Mouse (Mus musculus) lung, adult 2 months (tissue): ENCODE data around the gene Prps1l3. TPM values are rescaled to one million over a fixed set of nuclear protein-coding genes. Genes with fewer than 3 reads are reported as not detected.
"Not testable (repeated sequence)": the region's sequence is repeated elsewhere in the genome, so short reads cannot be mapped to it uniquely, and the experiment has no call there.

ENCODE experiments used
- DNase-seq: peaks from one replicate; pipeline ENCODE4 v3.0.0; 2022
- H3K4me1 ChIP-seq: fragments of 200-500 bp; 2 replicates; pipeline ENCODE4 v1.6.1; 2011; ENCODE audit warnings: low read length; ENCODE audit not compliant: control insufficient read depth, insufficient read depth
- H3K4me3 ChIP-seq: fragments of 200-500 bp; replicated peaks from 2 replicates; pipeline ENCODE3; 2011; ENCODE audit warnings: low read depth, mild to moderate bottlenecking, control low read depth, low read length; ENCODE audit errors: extremely low read depth
- CTCF ChIP-seq: fragments of 200-500 bp; IDR thresholded peaks from 2 replicates; pipeline ENCODE4 v1.5.1; 2011; ENCODE audit warnings: mild to moderate bottlenecking, low read length, control low read depth; ENCODE audit not compliant: insufficient read depth
- POLR2A ChIP-seq: fragments of 200-500 bp; IDR thresholded peaks from 2 replicates; pipeline ENCODE4 v1.6.1; 2011; ENCODE audit warnings: low read depth, mild to moderate bottlenecking, control low read depth, low read length, borderline replicate concordance; ENCODE audit errors: extremely low read depth
- WGBS: fragments of 180-500 bp; shearing (Covaris S2); methylation state at CpG from one replicate; pipeline ENCODE4 v1.1.7; 2018; 5-methylcytosine and 5-hydroxymethylcytosine counted together
- polyA plus RNA-seq: library from polyadenylated mRNA; depleted of rRNA; stranded (reverse); fragments of >200 nt; gene quantifications from 2 replicates; pipeline ENCODE4 v1.2.3, GENCODE M21; 2012

Gene Prps1l3
- polyA plus RNA-seq, 1 experiment, result 11.1 TPM

- no peak for DNase-seq
- TF ChIP-seq CTCF, result no peak
- no peak for TF ChIP-seq POLR2A
- Histone ChIP-seq H3K4me1 (no peaks in the 10 kb centered on the region), H3K4me3 (no peak overlapping the region)
These were observed 31.9 kb upstream of the Prps1l3 start for GRCm38 (mm10) chr12:57198269-57198668.

GRCm38 (mm10) chr12:57199427-57199826 lies 30.8 kb upstream of the Prps1l3 start:
- Histone ChIP-seq H3K4me1 (no peaks in the 10 kb centered on the region), H3K4me3 (no peak overlapping the region)
- no peak for DNase-seq
- no peak for TF ChIP-seq CTCF
- no peak for TF ChIP-seq POLR2A
- WGBS, result 92% methylated on average over 2 of the region's 2 CpGs

- no peak overlapping the region for H3K4me3 ChIP-seq
- 89% methylated on average over 3 of the region's 3 CpGs for WGBS
- TF ChIP-seq POLR2A, result no peak
- TF ChIP-seq CTCF, result no peak
- H3K4me1 ChIP-seq, result no peaks in the 10 kb centered on the region
- no peak for DNase-seq
These were observed 28.3 kb upstream of the Prps1l3 start for GRCm38 (mm10) chr12:57201901-57202300.

GRCm38 (mm10) chr12:57204276-57204851 lies 25.8 kb upstream of the Prps1l3 start:
- 70% methylated on average over 4 of the region's 4 CpGs for WGBS
- H3K4me3 ChIP-seq, result no peak overlapping the region
- H3K4me1 ChIP-seq, result no peaks in the 10 kb centered on the region
- TF ChIP-seq CTCF (no peak), POLR2A (no peak)
- no peak for DNase-seq

- H3K4me3 ChIP-seq, result peak overlapping the region; percentile 71
- WGBS, result 5% methylated on average over 30 of the region's 30 CpGs
- peaks cover 3% of the 10 kb centered on the region; the same call in 1 of the 2 replicates for H3K4me1 ChIP-seq
- no peak for TF ChIP-seq CTCF
- peak; percentile 17; the same call in 1 of the 2 replicates for TF ChIP-seq POLR2A
- DNase-seq, result peak; percentile 42
These were observed 18.6 kb upstream of the Prps1l3 start for GRCm38 (mm10) chr12:57211353-57212311.

- not testable (repeated sequence) for H3K4me3 ChIP-seq, H3K4me1 ChIP-seq, DNase-seq
- 78% methylated on average over 5 of the region's 5 CpGs for WGBS
These were observed 17.7 kb upstream of the Prps1l3 start for GRCm38 (mm10) chr12:57212463-57212862.

GRCm38 (mm10) chr12:57226411-57226810 lies 3.8 kb upstream of the Prps1l3 start:
- H3K4me1 ChIP-seq, result peaks cover 3% of the 10 kb centered on the region
- no peak for DNase-seq
- TF ChIP-seq CTCF (no peak), POLR2A (no peak)
- no peak overlapping the region for H3K4me3 ChIP-seq
- WGBS, result 81% methylated on average over 9 of the region's 9 CpGs

GRCm38 (mm10) chr12:57227776-57228175 lies 2.4 kb upstream of the Prps1l3 start:
- WGBS, result 84% methylated on average over 7 of the region's 8 CpGs
- no peak overlapping the region for H3K4me3 ChIP-seq
- TF ChIP-seq CTCF, result no peak
- H3K4me1 ChIP-seq, result peaks cover 3% of the 10 kb centered on the region
- DNase-seq, result no peak

- Histone ChIP-seq H3K4me3 (peak overlapping the region; percentile 62), H3K4me1 (peaks cover 3% of the 10 kb centered on the region)
- TF ChIP-seq POLR2A, result no peak
- no peak for TF ChIP-seq CTCF
- no peak for DNase-seq
- 12% methylated on average over 4 of the region's 4 CpGs for WGBS
These were observed 509 bp upstream of the Prps1l3 start for GRCm38 (mm10) chr12:57229703-57230102.
